Mouse (Mus musculus) liver, embryonic 11.5 days (tissue): ENCODE results near the gene Igbp1b. TPM values are rescaled to one million over a fixed set of nuclear protein-coding genes. Genes with fewer than 3 reads are reported as not detected.

ENCODE experiments used
- polyA plus RNA-seq: library from polyadenylated mRNA; unstranded; fragments of >200 nt; fragmentation: Nextera tagmentation; extraction: Ambion mirVana; gene quantifications from 2 replicates; pipeline ENCODE4 v1.2.1, GENCODE M21; 2014

Igbp1b gene
- polyA plus RNA-seq, 1 experiment from 2014 or later, result not detected

Other genes with a start within 250 kb of the Igbp1b start
- gene Lmo3, start 76.6 kb downstream of the Igbp1b start, polyA plus RNA-seq, result 1.1 and 1.9 TPM in 2 replicates